Mouse (Mus musculus) stomach, postnatal 0 days (tissue): Measurements from ENCODE around the gene Vps13d.

Source experiments
- CTCF ChIP-seq: IDR thresholded peaks from 2 replicates; pipeline ENCODE4 v1.5.1; 2016; ENCODE audit warnings: antibody characterized with exemption, low read depth, mild to moderate bottlenecking, moderate library complexity
- EP300 ChIP-seq: optimal IDR thresholded peaks from 2 replicates; pipeline ENCODE3; 2016; ENCODE audit warnings: antibody characterized with exemption

DNA sequence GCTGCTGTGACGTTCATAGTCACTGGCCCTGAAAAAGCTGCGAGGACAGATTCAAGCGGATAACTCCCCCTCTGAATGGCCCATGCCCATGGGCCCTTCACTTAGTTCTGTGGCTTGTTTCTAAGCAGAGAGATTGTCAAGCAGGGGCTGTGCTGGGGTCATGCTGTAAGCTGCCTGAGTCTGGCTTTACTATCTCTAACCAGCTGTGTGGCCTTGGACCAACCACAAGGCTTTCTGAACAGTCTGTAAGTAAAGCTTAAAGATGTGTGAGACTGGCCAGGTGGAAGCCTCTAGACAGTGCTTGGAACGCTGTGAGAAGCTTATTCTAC lies 180.2 kb downstream of the Vps13d start:
- TF ChIP-seq CTCF (no peak), EP300 (no peak)
